Mouse (Mus musculus) thymus, adult 2 months (tissue): ENCODE results near the gene Piezo1.

Source experiments
- CTCF ChIP-seq: fragments of 200-500 bp; IDR thresholded peaks from 2 replicates; pipeline ENCODE4 v1.5.1; 2012; ENCODE audit warnings: mild to moderate bottlenecking, control low read depth, low read length, moderate library complexity, borderline replicate concordance; ENCODE audit not compliant: control insufficient read depth, poor library complexity, insufficient read depth; ENCODE audit errors: extremely low read depth
- POLR2A ChIP-seq: fragments of 200-500 bp; IDR thresholded peaks from 2 replicates; pipeline ENCODE4 v1.6.1; 2012; ENCODE audit warnings: mild to moderate bottlenecking, low read length, control low read depth, moderate library complexity; ENCODE audit not compliant: control insufficient read depth, poor library complexity, insufficient read depth; ENCODE audit errors: extremely low read depth

- no peak for TF ChIP-seq POLR2A
- no peak for TF ChIP-seq CTCF
These were observed 35.6 kb upstream of the Piezo1 start for GRCm38 (mm10) chr8:122586749-122587148.
